In the genomic region with DNA sequence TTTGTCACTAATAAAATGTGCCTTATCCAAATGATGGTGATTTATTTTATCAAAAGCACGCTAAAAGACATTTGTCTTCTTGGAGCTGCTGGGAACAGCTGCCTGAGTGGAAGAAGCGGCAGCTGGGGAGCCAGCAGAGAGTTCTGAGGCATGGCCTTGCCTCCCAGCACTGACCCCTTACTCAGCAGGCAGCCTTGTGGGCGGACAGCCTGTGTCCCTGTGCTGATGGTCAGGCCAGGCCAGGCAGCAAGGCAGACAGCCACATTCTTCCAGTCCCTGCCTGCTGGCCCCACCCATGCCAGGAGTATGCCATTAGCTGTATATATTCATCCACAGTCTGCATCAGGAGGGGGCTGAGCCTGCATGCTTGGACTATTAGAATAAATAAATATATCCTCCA, we compare ENCODE assay signal across 20 mouse cellular contexts.
DNase-seq lines count a peak whose midpoint lies in the region; ATAC-seq and TF ChIP-seq lines count a peak whose summit lies in the region.
"Had no signal": no experiment of that assay in that cellular context is flagged by ENCODE, and none has a peak within 500 bp of the region (broad histone marks: within the 10 kb centered on the region; RNA-seq: fewer than 3 reads in every experiment).

No protein-coding gene starts in this region.

- no peak overlapping the region for H3K4me3 ChIP-seq in hindbrain, embryonic 11.5 days (ENCODE audit: low read depth, low read length)
- H3K4me3 ChIP-seq in hindbrain, embryonic 16.5 days (ENCODE audit: low read length), result no peak overlapping the region
- no peak overlapping the region for H3K4me3 ChIP-seq in embryonic facial prominence, embryonic 14.5 days (ENCODE audit: low read depth, low read length)
- no peak overlapping the region for H3K4me3 ChIP-seq in midbrain, embryonic 16.5 days (ENCODE audit: low read depth, low read length)
- no peak overlapping the region for H3K4me3 ChIP-seq in intestine, postnatal 0 days (ENCODE audit: low read depth, low read length)
- H3K4me3 ChIP-seq: embryonic facial prominence, embryonic 13.5 days; heart, embryonic 13.5 days; limb, embryonic 15.5 days; neural tube, embryonic 13.5 days had no signal

- H3K9me3 ChIP-seq in hindbrain, embryonic 11.5 days (ENCODE audit: control insufficient read depth, low read length), result no peaks in the 10 kb centered on the region
- H3K9me3 ChIP-seq in hindbrain, embryonic 16.5 days (ENCODE audit: control insufficient read depth, low read length), result no peaks in the 10 kb centered on the region
- no peaks in the 10 kb centered on the region for H3K9me3 ChIP-seq in embryonic facial prominence, embryonic 14.5 days (ENCODE audit: control insufficient read depth, low read length)
- H3K9me3 ChIP-seq in midbrain, embryonic 16.5 days (replicated peaks; ENCODE audit: control insufficient read depth, low read length, poor library complexity, severe bottlenecking), result no peaks in the 10 kb centered on the region
- H3K9me3 ChIP-seq in intestine, postnatal 0 days (ENCODE audit: control insufficient read depth), result no peaks in the 10 kb centered on the region
- H3K9me3 ChIP-seq: embryonic facial prominence, embryonic 13.5 days; heart, embryonic 13.5 days; limb, embryonic 15.5 days; neural tube, embryonic 13.5 days had no signal

- no peak overlapping the region for H3K27ac ChIP-seq in hindbrain, embryonic 11.5 days (ENCODE audit: low read depth, low read length)
- H3K27ac ChIP-seq in hindbrain, embryonic 16.5 days (ENCODE audit: low read depth, low read length), result no peak overlapping the region
- H3K27ac ChIP-seq in embryonic facial prominence, embryonic 14.5 days (replicated peaks; ENCODE audit: low read depth, low read length), result no peak overlapping the region
- peak overlapping the region; percentile 62 for H3K27ac ChIP-seq in midbrain, embryonic 16.5 days (ENCODE audit: low read length)
- no peak overlapping the region for H3K27ac ChIP-seq in intestine, postnatal 0 days (ENCODE audit: low read depth, low read length)
- H3K27ac ChIP-seq: embryonic facial prominence, embryonic 13.5 days; heart, embryonic 13.5 days; limb, embryonic 15.5 days; neural tube, embryonic 13.5 days had no signal

- H3K4me1 ChIP-seq in hindbrain, embryonic 11.5 days (replicated peaks; ENCODE audit: control insufficient read depth, insufficient read depth, low read length), result peaks cover 7% of the 10 kb centered on the region
- peaks cover 13% of the 10 kb centered on the region for H3K4me1 ChIP-seq in hindbrain, embryonic 16.5 days (ENCODE audit: control insufficient read depth, insufficient read depth, low read depth, low read length)
- no peaks in the 10 kb centered on the region for H3K4me1 ChIP-seq in embryonic facial prominence, embryonic 14.5 days (ENCODE audit: control insufficient read depth, insufficient read depth, low read length)
- peaks cover 28% of the 10 kb centered on the region for H3K4me1 ChIP-seq in midbrain, embryonic 16.5 days (ENCODE audit: control insufficient read depth, insufficient read depth, low read length)
- no peaks in the 10 kb centered on the region for H3K4me1 ChIP-seq in intestine, postnatal 0 days (replicated peaks; ENCODE audit: control insufficient read depth, insufficient read depth, low read length)
- H3K4me1 ChIP-seq: embryonic facial prominence, embryonic 13.5 days had no signal

- TF ChIP-seq CTCF in intestine, postnatal 0 days (IDR thresholded peaks at IDR 0.05; ENCODE audit: low read depth), result no peak

- ATAC-seq in hindbrain, embryonic 11.5 days (ENCODE audit: low FRiP score), result 0 out of 2 replicates have a peak, but pooled peaks have one; percentile 8
- ATAC-seq in hindbrain, embryonic 16.5 days, result no peak
- no peak for ATAC-seq in embryonic facial prominence, embryonic 14.5 days (ENCODE audit: low read depth)
- no peak for ATAC-seq in midbrain, embryonic 16.5 days
- no peak for ATAC-seq in intestine, postnatal 0 days
- ATAC-seq: liver, postnatal 0 days; Patski had no signal

- 9% methylated on average over 3 of the region's 3 CpGs for WGBS in hindbrain, embryonic 11.5 days
- WGBS in hindbrain, embryonic 16.5 days, result 29% methylated on average over 3 of the region's 3 CpGs
- WGBS in embryonic facial prominence, embryonic 14.5 days, result 29% methylated on average over 3 of the region's 3 CpGs
- 18% methylated on average over 3 of the region's 3 CpGs for WGBS in midbrain, embryonic 16.5 days
- WGBS in intestine, postnatal 0 days, result 37% methylated on average over 3 of the region's 3 CpGs

- H3K4me2 ChIP-seq in hindbrain, embryonic 11.5 days (replicated peaks; ENCODE audit: low read depth, low read length), result no peak overlapping the region
- no peak overlapping the region for H3K4me2 ChIP-seq in hindbrain, embryonic 16.5 days (ENCODE audit: low read length)
- no peak overlapping the region for H3K4me2 ChIP-seq in embryonic facial prominence, embryonic 14.5 days (ENCODE audit: low read depth, low read length)
- peak overlapping the region; percentile 6; the same call in 1 of the 2 replicates for H3K4me2 ChIP-seq in midbrain, embryonic 16.5 days (ENCODE audit: low read length)
- H3K4me2 ChIP-seq in intestine, postnatal 0 days (replicated peaks; ENCODE audit: low read depth), result no peak overlapping the region
- H3K4me2 ChIP-seq: embryonic facial prominence, embryonic 13.5 days; heart, embryonic 13.5 days; limb, embryonic 15.5 days had no signal

- H3K36me3 ChIP-seq in hindbrain, embryonic 11.5 days (ENCODE audit: control insufficient read depth, insufficient read depth, low read length), result no peaks in the 10 kb centered on the region
- no peaks in the 10 kb centered on the region for H3K36me3 ChIP-seq in hindbrain, embryonic 16.5 days (ENCODE audit: control insufficient read depth, insufficient read depth, low read length)
- no peaks in the 10 kb centered on the region for H3K36me3 ChIP-seq in embryonic facial prominence, embryonic 14.5 days (ENCODE audit: control insufficient read depth, insufficient read depth, low read length)
- H3K36me3 ChIP-seq in midbrain, embryonic 16.5 days (ENCODE audit: control insufficient read depth, insufficient read depth, low read length), result no peaks in the 10 kb centered on the region
- H3K36me3 ChIP-seq in intestine, postnatal 0 days (ENCODE audit: control insufficient read depth, insufficient read depth), result no peaks in the 10 kb centered on the region
- H3K36me3 ChIP-seq: embryonic facial prominence, embryonic 13.5 days; heart, embryonic 13.5 days; limb, embryonic 15.5 days; neural tube, embryonic 13.5 days had no signal

- H3K9ac ChIP-seq in hindbrain, embryonic 11.5 days (ENCODE audit: low read depth, low read length), result no peak overlapping the region
- no peak overlapping the region for H3K9ac ChIP-seq in hindbrain, embryonic 16.5 days (ENCODE audit: low read depth, low read length)
- H3K9ac ChIP-seq in embryonic facial prominence, embryonic 14.5 days (ENCODE audit: low read depth, low read length), result no peak overlapping the region
- H3K9ac ChIP-seq in midbrain, embryonic 16.5 days (ENCODE audit: low read depth, low read length), result peak overlapping the region; percentile 47; the same call in 1 of the 2 replicates
- no peak overlapping the region for H3K9ac ChIP-seq in intestine, postnatal 0 days (ENCODE audit: low read depth, low read length)
- H3K9ac ChIP-seq: embryonic facial prominence, embryonic 13.5 days; heart, embryonic 13.5 days; limb, embryonic 15.5 days; liver, postnatal 0 days; neural tube, embryonic 13.5 days had no signal

- peak; percentile 54 for DNase-seq in hindbrain, embryonic 11.5 days (ENCODE audit: low spot score)
- DNase-seq in 3134 (ENCODE audit: extremely low read depth, insufficient read length, low spot score), result peak; percentile 24
- DNase-seq in embryonic facial prominence, embryonic 14.5 days (ENCODE audit: low spot score), result peak; percentile 27
- no peak for DNase-seq in adrenal gland, adult (ENCODE audit: inconsistent age in 2 of 2, low spot score in 1 of 2)
- no peak for DNase-seq in right cerebral cortex, adult 18-20 months
- DNase-seq: cerebellum, postnatal 10 days; heart, postnatal 4 days; kidney, adult 11 months; liver, postnatal 0 days; lung, postnatal 4 days; spleen, adult 18-20 months; thymus, postnatal 36 days had no signal

- H3K27me3 ChIP-seq in hindbrain, embryonic 11.5 days (ENCODE audit: control insufficient read depth, insufficient read depth, low read length), result peaks cover 16% of the 10 kb centered on the region
- peaks cover 25% of the 10 kb centered on the region for H3K27me3 ChIP-seq in hindbrain, embryonic 16.5 days (replicated peaks; ENCODE audit: control insufficient read depth, insufficient read depth, low read length)
- H3K27me3 ChIP-seq in embryonic facial prominence, embryonic 14.5 days (replicated peaks; ENCODE audit: control insufficient read depth, insufficient read depth, low read length), result peaks cover 57% of the 10 kb centered on the region
- peaks cover 15% of the 10 kb centered on the region for H3K27me3 ChIP-seq in midbrain, embryonic 16.5 days (ENCODE audit: control insufficient read depth, insufficient read depth, low read depth, low read length)
- H3K27me3 ChIP-seq in intestine, postnatal 0 days (replicated peaks; ENCODE audit: control insufficient read depth, insufficient read depth, low read length), result 0 out of 2 replicates have a peak, but pooled peaks cover 3% of the 10 kb centered on the region
- H3K27me3 ChIP-seq: Patski had no signal

Comparison
In these comparisons a context has a peak if more than half of its experiments do, and no peak if none do; other contexts are left out.
1. DNase-seq: peak in hindbrain, embryonic 11.5 days (single experiment), 3134 (single experiment) and embryonic facial prominence, embryonic 14.5 days (single experiment); none in adrenal gland, adult (0 of 2) and right cerebral cortex, adult 18-20 months (single experiment).